Mouse (Mus musculus): ENCODE measurements around the gene Ogdh. TPM values are rescaled to one million over a fixed set of nuclear protein-coding genes. Genes with fewer than 3 reads are reported as not detected.

Gene Ogdh
- polyA plus RNA-seq, 1 experiment = 1,285 TPM

GRCm38 (mm10) chr11:6402515-6403510, 111.4 kb downstream of the Ogdh start:
- Histone ChIP-seq H3K4me1 (ENCODE audit: control insufficient read depth, insufficient read depth, insufficient read length, low read length) (peaks cover 23% of the 10 kb centered on the region), H3K27ac (replicated peaks; ENCODE audit: low read depth, low read length) (no peak overlapping the region), H3K4me3 (ENCODE audit: insufficient read depth, low read depth, low read length) (no peak overlapping the region)

- H3K27ac ChIP-seq (replicated peaks; ENCODE audit: low read depth, low read length) = no peak overlapping the region
- peaks cover 23% of the 10 kb centered on the region for H3K4me1 ChIP-seq (ENCODE audit: control insufficient read depth, insufficient read depth, insufficient read length, low read length)
Measured at GRCm38 (mm10) chr11:6403830-6404405, 112.5 kb downstream of the Ogdh start.

DNA sequence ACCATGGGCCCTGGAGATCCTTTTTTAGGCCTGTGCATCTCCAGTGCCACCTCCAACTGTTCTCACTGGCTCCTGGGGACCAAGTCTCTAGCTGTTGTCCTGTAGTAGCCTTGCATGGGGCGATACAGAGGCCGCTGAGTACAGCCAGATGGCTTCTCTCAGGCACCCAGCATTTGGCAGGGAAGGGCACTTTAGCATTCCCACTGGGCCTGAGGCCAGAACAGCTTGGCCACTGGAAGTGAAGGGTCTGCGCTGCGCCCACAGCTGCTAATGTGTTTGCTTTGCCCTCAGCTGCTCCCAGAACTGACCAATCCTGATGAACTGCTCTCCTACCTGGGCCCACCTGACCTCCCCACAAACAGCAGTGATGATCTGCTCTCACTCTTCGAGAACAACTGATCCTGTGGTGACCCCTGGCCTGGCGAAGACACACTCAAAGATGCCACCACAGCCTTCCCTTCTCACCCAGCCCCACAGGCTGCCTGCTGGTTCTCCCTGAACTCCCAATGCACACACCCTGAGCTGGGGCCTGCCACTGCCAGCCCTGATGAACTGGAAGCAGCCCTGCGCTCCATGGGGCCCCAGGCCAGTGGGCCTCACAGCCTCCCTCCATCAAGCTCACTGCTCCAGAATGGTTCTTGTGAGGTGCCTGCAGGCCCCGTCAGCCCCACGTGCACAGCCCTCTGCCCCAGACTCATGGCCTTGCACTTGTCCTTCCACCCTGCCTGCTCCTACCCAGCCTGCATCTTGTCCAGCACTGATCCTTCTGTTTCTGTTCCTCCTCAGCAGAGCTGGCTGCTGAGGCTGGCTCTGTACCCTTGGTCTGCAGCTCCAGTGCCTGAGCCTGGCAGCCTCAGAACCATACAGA, 113.5 kb downstream of the Ogdh start:
- H3K27ac ChIP-seq (replicated peaks; ENCODE audit: low read depth, low read length) = peak overlapping the region; percentile 31
- no peak overlapping the region for H3K4me3 ChIP-seq (ENCODE audit: insufficient read depth, low read depth, low read length)
- peaks cover 23% of the 10 kb centered on the region for H3K4me1 ChIP-seq (ENCODE audit: control insufficient read depth, insufficient read depth, insufficient read length, low read length)

More at GRCm38 (mm10) chr11:6403830-6404405, 112.5 kb downstream of the Ogdh start:
- no peak overlapping the region for H3K4me3 ChIP-seq (ENCODE audit: insufficient read depth, low read depth, low read length)

- Histone ChIP-seq H3K4me3 (ENCODE audit: insufficient read depth, low read depth, low read length) (no peak overlapping the region), H3K4me1 (ENCODE audit: control insufficient read depth, insufficient read depth, insufficient read length, low read length) (peaks cover 23% of the 10 kb centered on the region), H3K27ac (replicated peaks; ENCODE audit: low read depth, low read length) (peak overlapping the region; percentile 31)
Measured at GRCm38 (mm10) chr11:6405591-6406081, 114.2 kb downstream of the Ogdh start.

Other genes starting within 250 kb of the Ogdh start
- gene Camk2b, start 225.3 kb upstream of the Ogdh start, polyA plus RNA-seq (2012; ENCODE audit: insufficient read depth, insufficient read length, missing spikeins) = 12.1 and 18.6 TPM in 2 replicates
- gene A730071L15Rik, start 91.6 kb upstream of the Ogdh start, polyA plus RNA-seq (2012; ENCODE audit: insufficient read depth, insufficient read length, missing spikeins) = not detected in 2 replicates
- gene Nudcd3, start 91.2 kb upstream of the Ogdh start, polyA plus RNA-seq (2012; ENCODE audit: insufficient read depth, insufficient read length, missing spikeins) = 19.4 and 22.0 TPM in 2 replicates
- not detected in 2 replicates for gene Npc1l1, start 61.5 kb upstream of the Ogdh start, polyA plus RNA-seq (2012; ENCODE audit: insufficient read depth, insufficient read length, missing spikeins)
- gene Ddx56, start 23.9 kb upstream of the Ogdh start, polyA plus RNA-seq (2012; ENCODE audit: insufficient read depth, insufficient read length, missing spikeins) = 13.0 and 14.2 TPM in 2 replicates
- 47.2 and 47.6 TPM in 2 replicates for gene Tmed4, start 16.8 kb upstream of the Ogdh start, polyA plus RNA-seq (2012; ENCODE audit: insufficient read depth, insufficient read length, missing spikeins)
- gene Zmiz2, start 97.4 kb downstream of the Ogdh start, polyA plus RNA-seq (2012; ENCODE audit: insufficient read depth, insufficient read length, missing spikeins) = 20.4 and 25.1 TPM in 2 replicates
- 1,997 and 2,277 TPM in 2 replicates for gene Ppia, start 123.8 kb downstream of the Ogdh start, polyA plus RNA-seq (2012; ENCODE audit: insufficient read depth, insufficient read length, missing spikeins)
- gene H2afv, start 152.8 kb downstream of the Ogdh start, polyA plus RNA-seq (2012; ENCODE audit: insufficient read depth, insufficient read length, missing spikeins) = 54.3 and 66.3 TPM in 2 replicates
- 25.2 and 39.9 TPM in 2 replicates for gene Purb, start 184.3 kb downstream of the Ogdh start, polyA plus RNA-seq (2012; ENCODE audit: insufficient read depth, insufficient read length, missing spikeins)
- 0.71 and 2.9 TPM in 2 replicates for gene Myo1g, start 229.3 kb downstream of the Ogdh start, polyA plus RNA-seq (2012; ENCODE audit: insufficient read depth, insufficient read length, missing spikeins)

All from brown adipose tissue, adult 24 weeks (tissue).